In genomic region chr6:8351507-8351906, GRCm38 (mm10) we compare ENCODE assay signal across 21 mouse cellular contexts.
DNase-seq lines count a peak whose midpoint lies in the region; ATAC-seq and TF ChIP-seq lines count a peak whose summit lies in the region.
"Had no signal": no experiment of that assay in that cellular context is flagged by ENCODE, and none has a peak within 500 bp of the region (broad histone marks: within the 10 kb centered on the region; RNA-seq: fewer than 3 reads in every experiment).

No protein-coding gene starts in this region.

- TF ChIP-seq CTCF in CH12.LX (conservative IDR thresholded peaks at IDR 0.05 in 1 of 2, IDR thresholded peaks at IDR 0.05 in 1 of 2; ENCODE audit: low read depth in 2 of 2, low read length in 2 of 2) = no peak

- no peak for TF ChIP-seq RAD21 in CH12.LX (IDR thresholded peaks at IDR 0.05; ENCODE audit: low read depth, low read length)

- no peak for TF ChIP-seq POLR2A in CH12.LX (IDR thresholded peaks at IDR 0.05; ENCODE audit: low read depth, low read length)

- H3K9me3 ChIP-seq in midbrain, embryonic 11.5 days (ENCODE audit: control insufficient read depth, low read length) = no peaks in the 10 kb centered on the region
- no peaks in the 10 kb centered on the region for H3K9me3 ChIP-seq in midbrain, embryonic 10.5 days (replicated peaks)
- no peaks in the 10 kb centered on the region for H3K9me3 ChIP-seq in CH12.LX (replicated peaks; ENCODE audit: low read length)
- H3K9me3 ChIP-seq: embryonic facial prominence, embryonic 10.5 days; forebrain, embryonic 10.5 days; forebrain, embryonic 15.5 days; heart, embryonic 10.5 days; heart, embryonic 15.5 days; hindbrain, embryonic 13.5 days; intestine, embryonic 15.5 days had no signal

- 83% methylated on average over 2 of the region's 2 CpGs for WGBS in midbrain, embryonic 11.5 days
- WGBS in midbrain, embryonic 10.5 days = 95% methylated on average over 2 of the region's 2 CpGs

- in situ Hi-C loops in CH12.LX (cut with MboI; ENCODE audit: low pct_ligation_motif_present, low pct_unique_long_range_greater_than_20kb, low sequenced_read_pairs) = loop anchor here (10.0 kb wide), 1 partner anchor 153 kb away; the partner anchor contains the start of gene Glcci1

- DNase-seq in midbrain, embryonic 11.5 days (ENCODE audit: low spot score, missing footprints) = peak; percentile 69
- DNase-seq in midbrain, embryonic 10.5 days (ENCODE audit: low spot score) = no peak
- DNase-seq in CH12.LX (ENCODE audit: extremely low read depth) = no peak
- peak; percentile 22 for DNase-seq in naive thymus-derived CD4-positive, alpha-beta T cell, adult 2 months (ENCODE audit: low read depth)
- DNase-seq in left cerebral cortex, postnatal 4 days = no peak
- no peak for DNase-seq in lung, postnatal 10 days
- DNase-seq: adrenal gland, postnatal 14 days; cerebellum, adult 18-20 months; cerebellum, postnatal 10 days; gastrocnemius, postnatal 14 days; heart, postnatal 14 days had no signal

- no peak overlapping the region for H3K27ac ChIP-seq in midbrain, embryonic 11.5 days (ENCODE audit: low read depth, low read length)
- no peak overlapping the region for H3K27ac ChIP-seq in midbrain, embryonic 10.5 days (replicated peaks)
- H3K27ac ChIP-seq in CH12.LX (ENCODE audit: insufficient read depth, low read depth) = peak overlapping the region; percentile 1
- H3K27ac ChIP-seq in brown adipose tissue, adult 24 weeks (replicated peaks; ENCODE audit: low read depth, low read length) = peak overlapping the region; percentile 93
- H3K27ac ChIP-seq: embryonic facial prominence, embryonic 10.5 days; forebrain, embryonic 10.5 days; heart, embryonic 10.5 days; heart, embryonic 15.5 days; hindbrain, postnatal 0 days; intestine, embryonic 15.5 days had no signal

- H3K79me2 ChIP-seq in CH12.LX (replicated peaks; ENCODE audit: control insufficient read depth, extremely low read depth, insufficient read depth, poor library complexity, severe bottlenecking) = no peaks in the 10 kb centered on the region

- intact Hi-C loops in left cerebral cortex, postnatal 4 days (cut with DNase I) = no loop called here

- dilution Hi-C loops in CH12.LX (cut with MboI; ENCODE audit: extremely low pct_ligation_motif_present, extremely low pct_unique_long_range_greater_than_20kb, low sequenced_read_pairs) = no loop called here

- no peak overlapping the region for H3K4me2 ChIP-seq in midbrain, embryonic 11.5 days
- H3K4me2 ChIP-seq in CH12.LX (ENCODE audit: insufficient read depth, low read depth, poor library complexity, severe bottlenecking) = peak overlapping the region; percentile 39
- H3K4me2 ChIP-seq: forebrain, embryonic 15.5 days; heart, embryonic 15.5 days; hindbrain, embryonic 13.5 days; intestine, embryonic 15.5 days had no signal

- no peaks in the 10 kb centered on the region for H3K27me3 ChIP-seq in midbrain, embryonic 11.5 days (ENCODE audit: control insufficient read depth, insufficient read depth, low read length)
- no peaks in the 10 kb centered on the region for H3K27me3 ChIP-seq in midbrain, embryonic 10.5 days (ENCODE audit: low read depth, poor library complexity, severe bottlenecking)
- no peaks in the 10 kb centered on the region for H3K27me3 ChIP-seq in CH12.LX (replicated peaks)
- H3K27me3 ChIP-seq: forebrain, embryonic 15.5 days; heart, embryonic 15.5 days; hindbrain, embryonic 13.5 days; intestine, embryonic 15.5 days had no signal

- no peaks in the 10 kb centered on the region for H3K36me3 ChIP-seq in midbrain, embryonic 11.5 days (ENCODE audit: control insufficient read depth, insufficient read depth, low read length)
- H3K36me3 ChIP-seq in midbrain, embryonic 10.5 days = no peaks in the 10 kb centered on the region
- H3K36me3 ChIP-seq in CH12.LX (replicated peaks in 1 of 2; ENCODE audit: control insufficient read depth in 1 of 2, insufficient read depth in 1 of 2, low read length in 1 of 2) = no peaks in the 10 kb centered on the region
- H3K36me3 ChIP-seq: embryonic facial prominence, embryonic 10.5 days; forebrain, embryonic 10.5 days; forebrain, embryonic 15.5 days; heart, embryonic 10.5 days; heart, embryonic 15.5 days; hindbrain, embryonic 13.5 days; intestine, embryonic 15.5 days had no signal

- TF ChIP-seq EP300 in CH12.LX (IDR thresholded peaks at IDR 0.05; ENCODE audit: low read length) = no peak

- H3K4me3 ChIP-seq in midbrain, embryonic 11.5 days (ENCODE audit: low read depth, low read length) = no peak overlapping the region
- H3K4me3 ChIP-seq in midbrain, embryonic 10.5 days = no peak overlapping the region
- no peak overlapping the region for H3K4me3 ChIP-seq in CH12.LX (replicated peaks in 1 of 3; ENCODE audit: low read depth in 2 of 3, low read length in 2 of 3, poor library complexity in 1 of 3)
- H3K4me3 ChIP-seq in brown adipose tissue, adult 24 weeks (ENCODE audit: insufficient read depth, low read depth, low read length) = no peak overlapping the region
- H3K4me3 ChIP-seq: embryonic facial prominence, embryonic 10.5 days; erythroblast, embryonic 14.5 days; forebrain, embryonic 10.5 days; forebrain, embryonic 15.5 days; heart, embryonic 10.5 days; heart, embryonic 15.5 days; hindbrain, embryonic 13.5 days; intestine, embryonic 15.5 days had no signal

- ATAC-seq in midbrain, embryonic 11.5 days (ENCODE audit: low FRiP score) = no peak
- ATAC-seq: forebrain, embryonic 15.5 days; hindbrain, postnatal 0 days; intestine, embryonic 15.5 days had no signal

- H3K4me1 ChIP-seq in midbrain, embryonic 11.5 days (ENCODE audit: control insufficient read depth, insufficient read depth, low read length) = peaks cover 5% of the 10 kb centered on the region; the same call in 1 of the 2 replicates
- peaks cover 8% of the 10 kb centered on the region for H3K4me1 ChIP-seq in midbrain, embryonic 10.5 days
- H3K4me1 ChIP-seq in CH12.LX (ENCODE audit: control insufficient read depth in 1 of 2, insufficient read depth in 2 of 2) = peaks cover 14 to 56% of the 10 kb centered on the region in 2 experiments
- H3K4me1 ChIP-seq in brown adipose tissue, adult 24 weeks (ENCODE audit: control insufficient read depth, insufficient read depth, insufficient read length, low read length) = peaks cover 6% of the 10 kb centered on the region
- H3K4me1 ChIP-seq: heart, embryonic 10.5 days; heart, embryonic 15.5 days had no signal

- H3K9ac ChIP-seq in midbrain, embryonic 11.5 days (ENCODE audit: low read length) = no peak overlapping the region
- H3K9ac ChIP-seq in CH12.LX (ENCODE audit: insufficient read depth, low read depth) = 0 out of 2 replicates have a peak overlapping the region, but pooled peaks have one; percentile 23
- H3K9ac ChIP-seq: forebrain, embryonic 15.5 days; heart, embryonic 15.5 days; hindbrain, embryonic 13.5 days; intestine, embryonic 15.5 days had no signal

TF ChIP-seq in CH12.LX, 34 proteins besides CTCF, POLR2A, EP300 and RAD21:
- TF ChIP-seq MAX (IDR thresholded peaks at IDR 0.05; ENCODE audit: low read length) = no peak
- peak; percentile 42; the same call in 1 of the 2 replicates for TF ChIP-seq MYC (IDR thresholded peaks at IDR 0.05; ENCODE audit: low read depth, low read length)
- TF ChIP-seq BHLHE40 (IDR thresholded peaks at IDR 0.05; ENCODE audit: low read depth, low read length) = peak; percentile 83
TF ChIP-seq in CH12.LX: peak in this region for 2.

Comparison
In these comparisons a context has a peak if more than half of its experiments do, and no peak if none do; other contexts are left out.
1. DNase-seq: peak in midbrain, embryonic 11.5 days (single experiment) and naive thymus-derived CD4-positive, alpha-beta T cell, adult 2 months (single experiment); none in midbrain, embryonic 10.5 days (single experiment), CH12.LX (single experiment), left cerebral cortex, postnatal 4 days (single experiment) and lung, postnatal 10 days (single experiment).
2. H3K27ac ChIP-seq: peak in CH12.LX (single experiment) and brown adipose tissue, adult 24 weeks (single experiment); none in midbrain, embryonic 11.5 days (single experiment) and midbrain, embryonic 10.5 days (single experiment).